Mouse (Mus musculus) spleen, adult 2 months (tissue): ENCODE data around the gene Gm37240.

Experiments
- CTCF ChIP-seq: fragments of 200-500 bp; IDR thresholded peaks from 2 replicates; pipeline ENCODE4 v1.5.1; 2011; ENCODE audit warnings: mild to moderate bottlenecking, inconsistent platforms; ENCODE audit not compliant: insufficient read depth, insufficient read length, insufficient replicate concordance; ENCODE audit errors: extremely low read depth
- POLR2A ChIP-seq: fragments of 200-500 bp; IDR thresholded peaks from 2 replicates; pipeline ENCODE4 v1.6.1; 2011; ENCODE audit warnings: low read depth, low read length, inconsistent platforms

- TF ChIP-seq CTCF, result no peak
- no peak for TF ChIP-seq POLR2A
Observed at GRCm38 (mm10) chr3:84658872-84659271, 1228.4 kb downstream of the Gm37240 start.
